Mouse (Mus musculus) olfactory bulb, adult 2 months (tissue): ENCODE measurements around the gene Zfp595. TPM values are rescaled to one million over a fixed set of nuclear protein-coding genes. Genes with fewer than 3 reads are reported as not detected.
"Not testable (repeated sequence)": the region's sequence is repeated elsewhere in the genome, so short reads cannot be mapped to it uniquely, and the experiment has no call there.

Experiments used
- H3K27ac ChIP-seq: fragments of 200-500 bp; 2 replicates; pipeline ENCODE4 v1.5.1; 2012; ENCODE audit warnings: low read depth, low read length; ENCODE audit not compliant: insufficient read depth
- H3K4me1 ChIP-seq: fragments of 200-500 bp; 2 replicates; pipeline ENCODE4 v1.6.1; 2012; ENCODE audit warnings: low read length; ENCODE audit not compliant: control insufficient read depth, insufficient read depth
- H3K4me3 ChIP-seq: fragments of 200-500 bp; 2 replicates; pipeline ENCODE4 v1.5.1; 2012; ENCODE audit warnings: mild to moderate bottlenecking, low read depth, low read length, moderate library complexity; ENCODE audit not compliant: insufficient read depth
- CTCF ChIP-seq: fragments of 200-500 bp; IDR thresholded peaks from 2 replicates; pipeline ENCODE4 v1.5.1; 2012; ENCODE audit warnings: low read depth, mild to moderate bottlenecking, low read length, moderate library complexity; ENCODE audit not compliant: insufficient read depth
- POLR2A ChIP-seq: fragments of 200-500 bp; IDR thresholded peaks from 2 replicates; pipeline ENCODE4 v1.6.1; 2012; ENCODE audit warnings: mild to moderate bottlenecking, low read depth, low read length, moderate library complexity; ENCODE audit not compliant: insufficient read depth
- WGBS: fragments of 180-500 bp; shearing (Covaris S2); methylation state at CpG from one replicate; pipeline ENCODE4 v1.1.7; 2018; 5-methylcytosine and 5-hydroxymethylcytosine counted together
- polyA plus RNA-seq: library from polyadenylated mRNA; stranded (reverse); fragments of >200 nt; gene quantifications from 2 replicates; pipeline ENCODE4 v1.2.4, GENCODE M21; 2012; ENCODE audit warnings: low replicate concordance; ENCODE audit not compliant: missing spikeins, insufficient read depth, insufficient read length

Gene Zfp595
- polyA plus RNA-seq, 1 experiment = not detected

- Histone ChIP-seq H3K27ac (peak within 1 kb of the TSS; percentile 34; the same call in 1 of the 2 replicates), H3K4me3 (peak within 1 kb of the TSS; percentile 61), H3K4me1 (no peaks in the 10 kb centered on the region)
- WGBS = 5% methylated on average over 16 of the region's 16 CpGs
- TF ChIP-seq CTCF (no peak), POLR2A (no peak)
Observed at GRCm38 (mm10) chr13:67305822-67306672, 26.3 kb downstream of the Zfp595 start, which contains the start of gene Zfp457. Gene Zfp457 (minus strand): TSS chr13:67306485.

- TF ChIP-seq CTCF (no peak), POLR2A (no peak)
- H3K27ac ChIP-seq = no peak within 1 kb of the TSS
- H3K4me1 ChIP-seq = no peaks in the 10 kb centered on the region
- 42% methylated on average over 7 of the region's 7 CpGs for WGBS
- H3K4me3 ChIP-seq = no peak within 1 kb of the TSS
Observed at GRCm38 (mm10) chr13:67278314-67278713, 54.1 kb downstream of the Zfp595 start, which contains the start of gene Zfp458. Gene Zfp458 (minus strand): TSS chr13:67278466.

GRCm38 (mm10) chr13:67269383-67270065 is 62.8 kb downstream of the Zfp595 start:
- WGBS = 37% methylated on average over 9 of the region's 9 CpGs
- not testable (repeated sequence) for H3K4me1 ChIP-seq, H3K27ac ChIP-seq
- peak overlapping the region; percentile 97 for H3K4me3 ChIP-seq

- WGBS = 4% methylated on average over 18 of the region's 18 CpGs
- Histone ChIP-seq H3K27ac (peak overlapping the region; percentile 41; the same call in 1 of the 2 replicates), H3K4me3 (peak overlapping the region; percentile 97), H3K4me1 (peaks cover 2% of the 10 kb centered on the region; the same call in 1 of the 2 replicates)
- TF ChIP-seq CTCF (no peak), POLR2A (peak; percentile 33; the same call in 1 of the 2 replicates)
Observed at GRCm38 (mm10) chr13:67268568-67269369, 63.6 kb downstream of the Zfp595 start.

Other genes starting within 250 kb of the Zfp595 start
- not detected in 2 replicates for gene Zfp708, start 234.6 kb downstream of the Zfp595 start, polyA plus RNA-seq
- not detected in 2 replicates for gene Gm28557, start 224.0 kb downstream of the Zfp595 start, polyA plus RNA-seq
- gene Rslcan18, start 216.3 kb downstream of the Zfp595 start, polyA plus RNA-seq = not detected in 2 replicates
- not detected in 2 replicates for gene Zfp759, start 210.9 kb downstream of the Zfp595 start, polyA plus RNA-seq
- not detected in 2 replicates for gene Rsl1, start 159.4 kb downstream of the Zfp595 start, polyA plus RNA-seq
- not detected in 2 replicates for gene Zfp455, start 138.1 kb downstream of the Zfp595 start, polyA plus RNA-seq
- gene Zfp458, start 54.1 kb downstream of the Zfp595 start, polyA plus RNA-seq = not detected in 2 replicates
- gene Zfp457, start 26.1 kb downstream of the Zfp595 start, polyA plus RNA-seq = not detected in 2 replicates
- gene Gm28044, start 28.0 kb upstream of the Zfp595 start, polyA plus RNA-seq = not detected in 2 replicates
- not detected in 2 replicates for gene Zfp953, start 28.0 kb upstream of the Zfp595 start, polyA plus RNA-seq
- gene Gm28041, start 43.2 kb upstream of the Zfp595 start, polyA plus RNA-seq = not detected in 2 replicates
- not detected in 2 replicates for gene Zfp456, start 43.2 kb upstream of the Zfp595 start, polyA plus RNA-seq
- gene Zfp429, start 67.2 kb upstream of the Zfp595 start, polyA plus RNA-seq = not detected in 2 replicates
- gene Zfp459, start 88.8 kb upstream of the Zfp595 start, polyA plus RNA-seq = not detected in 2 replicates
- not detected in 2 replicates for gene Zfp874a, start 119.1 kb upstream of the Zfp595 start, polyA plus RNA-seq
- gene Zfp874b, start 151.7 kb upstream of the Zfp595 start, polyA plus RNA-seq = 211 and 281 TPM in 2 replicates
- gene Zfp58, start 168.0 kb upstream of the Zfp595 start, polyA plus RNA-seq = not detected in 2 replicates
- gene Gm26965, start 193.6 kb upstream of the Zfp595 start, polyA plus RNA-seq = not detected in 2 replicates
- gene Zfp87, start 193.6 kb upstream of the Zfp595 start, polyA plus RNA-seq = not detected in 2 replicates
- gene Zfp748, start 221.3 kb upstream of the Zfp595 start, polyA plus RNA-seq = not detected in 2 replicates